Mouse (Mus musculus) testis, adult 2 months (tissue): ENCODE measurements around the gene Mdfic.

Experiments used
- CTCF ChIP-seq: fragments of 200-500 bp; IDR thresholded peaks from 2 replicates; pipeline ENCODE4 v1.5.1; 2012; ENCODE audit warnings: low read depth, mild to moderate bottlenecking, inconsistent platforms, low read length, moderate library complexity; ENCODE audit not compliant: control insufficient read depth, insufficient read depth, insufficient replicate concordance
- POLR2A ChIP-seq: fragments of 200-500 bp; IDR thresholded peaks from 2 replicates; pipeline ENCODE4 v1.6.1; 2012; ENCODE audit warnings: low read depth, mild to moderate bottlenecking, inconsistent platforms, low read length, moderate library complexity; ENCODE audit not compliant: control insufficient read depth

DNA sequence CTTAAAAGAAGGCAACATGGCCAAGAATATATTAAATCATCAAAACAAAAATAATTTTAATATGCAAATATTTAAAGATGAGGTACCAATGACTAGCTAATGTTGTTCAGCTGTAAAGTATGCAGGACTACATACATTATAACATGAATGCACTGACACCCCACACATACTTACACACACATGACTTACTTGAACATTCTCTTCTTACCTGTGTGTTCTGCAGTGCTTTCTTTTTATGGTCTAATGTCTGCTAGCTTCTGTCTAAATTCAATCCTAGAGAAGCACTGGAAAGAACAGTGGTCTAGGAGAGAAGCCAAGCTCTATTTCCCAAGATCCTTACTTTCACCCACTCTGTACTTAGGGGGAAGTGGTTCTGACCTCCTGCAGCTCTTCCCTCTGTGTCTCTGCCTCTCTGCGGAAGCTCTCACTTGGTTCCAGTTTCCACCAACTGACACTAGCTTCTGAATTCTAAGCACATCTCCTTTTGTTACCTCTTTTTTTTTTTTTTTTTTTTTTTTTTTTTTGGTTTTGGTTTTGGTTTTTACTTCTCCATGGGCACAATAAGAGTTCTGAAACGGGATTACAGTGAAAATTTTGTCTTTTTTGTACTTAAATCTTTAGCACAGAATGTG, 125.4 kb downstream of the Mdfic start:
- TF ChIP-seq POLR2A: no peak
- TF ChIP-seq CTCF: no peak
